Mouse (Mus musculus): Measurements from ENCODE around the gene Rdh11.

DNA sequence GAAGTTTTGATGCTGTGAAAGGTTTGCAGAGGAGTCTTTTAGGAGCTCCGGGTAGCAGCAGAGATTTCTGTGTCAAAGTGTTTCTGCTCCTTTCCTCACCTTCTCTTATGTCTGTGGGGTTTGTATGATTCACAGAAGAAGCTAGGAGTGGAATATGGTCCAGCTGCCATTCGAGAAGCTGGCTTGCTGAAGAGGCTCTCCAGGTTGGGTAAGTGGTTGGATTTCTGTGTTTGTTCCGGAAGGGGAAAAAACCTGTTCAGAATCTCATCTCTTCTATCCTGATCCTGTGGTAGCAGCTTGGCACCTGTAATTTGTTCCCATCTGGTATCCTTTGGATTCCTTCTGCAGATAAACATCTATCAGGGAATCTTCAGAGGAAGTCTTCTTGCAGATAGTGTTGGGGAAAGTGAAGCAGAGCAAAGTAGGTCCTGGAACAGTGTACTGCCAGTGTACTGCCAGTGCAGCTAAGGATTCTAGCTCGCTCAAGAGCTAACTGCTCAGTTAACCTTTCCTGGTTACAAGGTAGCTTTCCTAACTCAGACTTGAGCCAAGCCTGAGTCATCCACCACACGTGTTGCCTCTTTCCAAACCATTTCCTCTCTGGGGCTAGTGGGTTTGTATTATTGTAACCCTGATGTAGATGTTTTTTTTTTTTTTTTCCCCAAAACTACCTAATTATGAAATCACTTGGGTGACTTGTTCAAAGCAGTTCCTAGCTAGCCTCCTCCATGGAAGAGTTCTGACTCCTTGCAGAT, 60.2 kb downstream of the Rdh11 start:
- TF ChIP-seq TAL1 (IDR thresholded peaks at IDR 0.05; ENCODE audit: low read length) = no peak
- TF ChIP-seq GATA1 (IDR thresholded peaks at IDR 0.05; ENCODE audit: low read length) = no peak

Data from erythroblast, embryonic 14.5 days (primary cell).